Mouse (Mus musculus) forebrain, embryonic 11.5 days (tissue): ENCODE measurements around the gene Nedd4. TPM values are rescaled to one million over a fixed set of nuclear protein-coding genes. Genes with fewer than 3 reads are reported as not detected.
A peak's percentile ranks its signal among the peaks of the same experiment; 100 is the strongest.

Experiments
- ATAC-seq: fragments of 200-750 bp; cut with Nextera tagmentation; replicated peaks from 2 replicates; pipeline ENCODE4 v1.8.0; 2017; ENCODE audit warnings: moderate TSS enrichment; ENCODE audit not compliant: low FRiP score
- DNase-seq: peaks from one replicate; pipeline ENCODE4 v3.0.0-alpha.2; 2017; ENCODE audit warnings: low spot score
- H3K27ac ChIP-seq: fragments of 300-500 bp; sonication (generic); 2 replicates; pipeline ENCODE4 v1.5.1; 2014; ENCODE audit warnings: low read depth, low read length
- H3K27me3 ChIP-seq: fragments of 300-500 bp; sonication (generic); 2 replicates; pipeline ENCODE4 v1.6.1; 2014; ENCODE audit warnings: mild to moderate bottlenecking, low read length, mixed read lengths; ENCODE audit not compliant: control insufficient read depth, insufficient read depth
- H3K36me3 ChIP-seq: fragments of 300-500 bp; sonication (generic); 2 replicates; pipeline ENCODE4 v1.6.1; 2014; ENCODE audit warnings: mild to moderate bottlenecking, low read length, moderate library complexity, mixed read lengths; ENCODE audit not compliant: control insufficient read depth, insufficient read depth
- H3K4me1 ChIP-seq: fragments of 300-500 bp; sonication (generic); replicated peaks from 2 replicates; pipeline ENCODE4 v1.6.1; 2014; ENCODE audit warnings: low read length, mixed read lengths; ENCODE audit not compliant: control insufficient read depth, insufficient read depth
- H3K4me2 ChIP-seq: fragments of 300-500 bp; sonication (generic); 2 replicates; pipeline ENCODE4 v1.6.1; 2014; ENCODE audit warnings: low read depth, mild to moderate bottlenecking, low read length, moderate library complexity, mixed read lengths; ENCODE audit not compliant: severe bottlenecking
- H3K4me3 ChIP-seq: fragments of 300-500 bp; sonication (generic); 2 replicates; pipeline ENCODE4 v1.5.1; 2014; ENCODE audit warnings: low read depth, low read length
- H3K9ac ChIP-seq: fragments of 300-500 bp; sonication (generic); 2 replicates; pipeline ENCODE4 v1.6.1; 2014; ENCODE audit warnings: low read length
- H3K9me3 ChIP-seq: fragments of 300-500 bp; sonication (generic); 2 replicates; pipeline ENCODE4 v1.6.1; 2016; ENCODE audit warnings: low read length, mixed read lengths; ENCODE audit not compliant: control insufficient read depth
- WGBS: fragments of 180-500 bp; shearing (Covaris S2); extraction: QIAGEN DNeasy Blood & Tissue Kit; methylation state at CpG from one replicate; pipeline ENCODE4 v1.1.7; 2014; 5-methylcytosine and 5-hydroxymethylcytosine counted together
- polyA plus RNA-seq: library from polyadenylated mRNA; unstranded; fragments of >200 nt; fragmentation: Nextera tagmentation; extraction: Ambion mirVana; gene quantifications from 2 replicates; pipeline ENCODE4 v1.2.1, GENCODE M21; 2014

Nedd4 gene
- polyA plus RNA-seq, 1 experiment from 2014 or later, result 793 TPM

DNA sequence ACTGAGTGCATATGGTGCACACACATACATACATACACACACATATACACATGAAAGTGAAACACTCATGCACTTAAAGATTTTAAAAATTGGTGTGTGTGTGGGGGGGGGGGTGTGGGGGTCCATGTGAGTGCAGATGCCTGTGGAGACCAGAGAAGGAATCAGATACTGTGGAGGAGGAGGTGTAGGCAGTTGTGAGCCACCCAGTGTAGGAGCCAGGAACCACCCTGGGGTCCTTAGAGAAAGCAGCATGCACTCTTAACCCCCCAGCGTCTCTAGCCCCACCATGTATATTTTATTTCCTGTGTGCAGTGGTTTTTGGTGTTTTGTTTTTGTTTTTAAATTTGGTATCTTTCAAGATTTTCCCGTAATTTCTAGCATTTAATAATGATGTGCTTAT lies 45.9 kb downstream of the Nedd4 start:
- Histone ChIP-seq H3K4me3 (no peak overlapping the region), H3K9ac (no peak overlapping the region), H3K4me2 (no peak overlapping the region), H3K36me3 (peaks cover 10% of the 10 kb centered on the region; the same call in 1 of the 2 replicates), H3K27ac (no peak overlapping the region), H3K9me3 (no peaks in the 10 kb centered on the region), H3K27me3 (no peaks in the 10 kb centered on the region), H3K4me1 (no peaks in the 10 kb centered on the region)
- ATAC-seq (no peak), DNase-seq (no peak)
- 94% methylated on average over 2 of the region's 2 CpGs for WGBS

DNA sequence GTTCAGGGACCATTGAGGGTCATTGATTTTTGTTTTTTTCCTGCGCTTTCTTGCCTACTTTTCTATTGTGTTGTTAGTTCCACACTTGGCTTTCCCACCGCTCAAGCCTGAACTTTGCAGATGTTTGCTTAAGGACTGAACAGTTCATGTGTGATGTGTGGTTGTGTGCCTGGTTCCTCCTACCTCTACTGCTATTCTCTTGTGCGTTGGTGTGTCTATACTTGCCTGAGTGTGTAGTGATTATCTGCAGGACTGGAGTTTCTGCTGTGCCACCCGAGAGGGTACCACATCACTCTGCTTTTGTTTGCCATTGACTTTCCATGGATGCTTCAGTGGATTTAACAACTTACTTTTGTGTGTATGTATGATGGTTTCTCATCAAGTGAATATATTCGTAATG lies 46.5 kb downstream of the Nedd4 start:
- Histone ChIP-seq H3K4me2 (no peak overlapping the region), H3K4me1 (no peaks in the 10 kb centered on the region), H3K9me3 (no peaks in the 10 kb centered on the region), H3K36me3 (peaks cover 9% of the 10 kb centered on the region; the same call in 1 of the 2 replicates), H3K27ac (no peak overlapping the region), H3K27me3 (no peaks in the 10 kb centered on the region), H3K4me3 (no peak overlapping the region), H3K9ac (no peak overlapping the region)
- DNase-seq (peak; percentile 23), ATAC-seq (no peak)
- 92% methylated on average over 5 of the region's 5 CpGs for WGBS

DNA sequence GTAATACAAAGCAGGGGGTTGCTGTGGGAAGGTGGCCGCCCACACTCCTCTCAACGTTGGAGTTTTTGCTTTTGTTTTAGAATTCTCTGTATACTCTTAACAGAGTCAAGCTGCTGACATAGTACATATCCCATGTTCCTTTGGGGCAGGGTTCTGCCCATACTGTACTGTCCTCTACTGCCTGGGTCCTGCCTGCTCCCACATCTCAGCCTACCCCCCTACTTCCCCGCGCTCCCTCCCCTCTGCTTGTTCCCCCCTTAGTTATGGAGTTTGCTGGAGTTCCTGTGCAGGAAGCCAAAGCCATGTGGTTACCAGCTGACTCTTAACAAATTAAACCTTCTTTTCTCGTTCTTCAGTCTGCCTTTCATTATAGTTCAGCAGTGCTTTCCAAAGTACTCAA lies 47.9 kb downstream of the Nedd4 start:
- WGBS, result 83% methylated on average over 5 of the region's 5 CpGs
- Histone ChIP-seq H3K27me3 (no peaks in the 10 kb centered on the region), H3K9me3 (no peaks in the 10 kb centered on the region), H3K9ac (no peak overlapping the region), H3K4me1 (no peaks in the 10 kb centered on the region), H3K4me2 (no peak overlapping the region), H3K4me3 (no peak overlapping the region), H3K27ac (no peak overlapping the region), H3K36me3 (peaks cover 9% of the 10 kb centered on the region; the same call in 1 of the 2 replicates)
- DNase-seq, result peak; percentile 32
- ATAC-seq, result no peak

DNA sequence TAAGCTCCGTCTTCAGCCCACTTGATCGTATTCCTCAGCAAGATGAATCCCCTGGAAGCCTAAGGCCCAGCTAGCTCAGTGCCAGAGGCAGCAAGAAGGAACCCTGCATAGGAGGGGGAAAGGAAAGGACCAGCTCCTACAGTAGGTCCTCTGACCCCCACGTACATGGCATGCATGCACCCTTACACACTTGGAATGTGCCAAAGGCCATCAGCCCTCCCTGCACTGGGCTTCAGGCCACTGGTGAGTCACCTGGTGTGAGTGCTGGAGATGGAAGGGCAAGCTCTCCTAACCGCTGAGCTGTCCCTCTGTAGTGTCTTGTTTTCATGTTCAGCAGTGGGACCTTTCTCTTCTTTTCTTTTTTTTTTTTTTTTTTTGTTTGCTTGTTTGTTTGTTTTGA lies 52.8 kb downstream of the Nedd4 start:
- no peaks in the 10 kb centered on the region for H3K27me3 ChIP-seq
- no peak overlapping the region for H3K27ac ChIP-seq
- H3K4me2 ChIP-seq, result no peak overlapping the region
- WGBS, result 92% methylated on average over 4 of the region's 4 CpGs
- peaks cover 29% of the 10 kb centered on the region; the same call in 1 of the 2 replicates for H3K36me3 ChIP-seq
- ATAC-seq, result no peak
- no peaks in the 10 kb centered on the region for H3K9me3 ChIP-seq
- DNase-seq, result peak; percentile 49
- H3K4me3 ChIP-seq, result no peak overlapping the region
- no peaks in the 10 kb centered on the region for H3K4me1 ChIP-seq
- H3K9ac ChIP-seq, result no peak overlapping the region

DNA sequence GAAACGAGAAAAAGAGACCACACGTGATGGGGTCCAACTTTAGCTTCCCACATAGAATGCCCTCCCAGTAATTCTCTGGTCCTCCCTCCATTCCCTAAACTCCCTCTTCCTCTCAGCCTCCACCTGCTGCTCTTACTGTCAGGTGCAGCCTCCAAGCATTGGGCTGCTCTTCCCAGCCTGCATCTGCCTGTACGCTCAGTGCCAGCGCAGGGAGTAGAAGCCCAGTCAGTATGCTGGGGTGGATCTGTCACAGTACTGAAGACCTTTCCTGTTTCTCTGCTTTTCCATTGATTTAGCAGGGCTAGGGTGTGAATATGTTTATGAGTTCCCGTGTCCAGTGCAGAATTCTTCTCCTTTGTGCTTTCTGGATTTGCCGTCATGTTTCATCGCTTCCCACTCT lies 54.1 kb downstream of the Nedd4 start:
- no peaks in the 10 kb centered on the region for H3K27me3 ChIP-seq
- H3K9me3 ChIP-seq, result no peaks in the 10 kb centered on the region
- ATAC-seq (no peak), DNase-seq (peak; percentile 44)
- H3K4me1 ChIP-seq, result no peaks in the 10 kb centered on the region
- no peak overlapping the region for H3K4me3 ChIP-seq
- H3K27ac ChIP-seq, result no peak overlapping the region
- no peak overlapping the region for H3K4me2 ChIP-seq
- H3K36me3 ChIP-seq, result peaks cover 34% of the 10 kb centered on the region; the same call in 1 of the 2 replicates
- no peak overlapping the region for H3K9ac ChIP-seq
- WGBS, result 92% methylated on average over 7 of the region's 7 CpGs

DNA sequence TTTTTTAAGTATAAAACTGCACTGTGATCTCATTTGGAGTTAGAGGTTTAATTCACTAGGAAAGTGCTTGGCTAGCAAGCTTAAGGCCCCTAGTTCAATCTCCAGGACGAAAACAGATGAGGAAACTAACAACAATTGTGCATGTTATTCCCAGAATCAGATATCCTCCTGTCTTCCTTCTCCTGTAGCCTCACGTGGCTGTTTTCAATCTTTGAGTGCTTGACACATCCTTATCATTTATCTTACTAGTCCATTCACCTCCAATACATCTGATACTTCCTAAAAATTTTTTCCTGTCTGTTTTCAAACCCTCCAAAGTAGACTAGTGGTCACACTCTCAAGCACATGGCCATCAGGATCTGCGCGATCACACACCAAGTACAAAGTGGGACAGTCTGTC lies 57.0 kb downstream of the Nedd4 start:
- no peak overlapping the region for H3K4me3 ChIP-seq
- no peaks in the 10 kb centered on the region for H3K9me3 ChIP-seq
- DNase-seq (no peak), ATAC-seq (no peak)
- H3K27me3 ChIP-seq, result no peaks in the 10 kb centered on the region
- H3K36me3 ChIP-seq, result peaks cover 39% of the 10 kb centered on the region
- H3K4me2 ChIP-seq, result no peak overlapping the region
- H3K27ac ChIP-seq, result no peak overlapping the region
- no peaks in the 10 kb centered on the region for H3K4me1 ChIP-seq
- no peak overlapping the region for H3K9ac ChIP-seq
- 97% methylated on average over 4 of the region's 4 CpGs for WGBS

DNA sequence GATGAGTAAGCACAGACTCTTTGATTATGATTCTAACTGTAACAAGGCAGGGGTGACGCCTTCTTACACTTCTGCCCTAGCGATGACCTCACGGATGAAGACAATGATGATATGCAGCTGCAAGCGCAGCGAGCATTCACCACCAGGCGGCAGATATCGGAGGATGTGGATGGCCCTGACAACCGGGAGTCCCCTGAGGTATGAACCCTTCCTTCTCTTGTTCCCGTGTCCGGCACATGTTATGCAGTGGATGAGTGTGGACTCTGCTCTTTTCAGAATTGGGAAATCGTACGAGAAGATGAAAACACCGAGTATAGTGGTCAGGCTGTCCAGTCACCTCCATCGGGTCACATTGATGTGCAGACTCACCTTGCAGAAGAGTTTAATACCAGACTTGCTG lies 59.1 kb downstream of the Nedd4 start:
- Histone ChIP-seq H3K27me3 (no peaks in the 10 kb centered on the region), H3K36me3 (peaks cover 53% of the 10 kb centered on the region), H3K4me3 (no peak overlapping the region), H3K9me3 (no peaks in the 10 kb centered on the region), H3K9ac (no peak overlapping the region), H3K4me1 (no peaks in the 10 kb centered on the region), H3K27ac (no peak overlapping the region), H3K4me2 (no peak overlapping the region)
- no peak for ATAC-seq
- DNase-seq, result no peak
- 95% methylated on average over 14 of the region's 14 CpGs for WGBS

DNA sequence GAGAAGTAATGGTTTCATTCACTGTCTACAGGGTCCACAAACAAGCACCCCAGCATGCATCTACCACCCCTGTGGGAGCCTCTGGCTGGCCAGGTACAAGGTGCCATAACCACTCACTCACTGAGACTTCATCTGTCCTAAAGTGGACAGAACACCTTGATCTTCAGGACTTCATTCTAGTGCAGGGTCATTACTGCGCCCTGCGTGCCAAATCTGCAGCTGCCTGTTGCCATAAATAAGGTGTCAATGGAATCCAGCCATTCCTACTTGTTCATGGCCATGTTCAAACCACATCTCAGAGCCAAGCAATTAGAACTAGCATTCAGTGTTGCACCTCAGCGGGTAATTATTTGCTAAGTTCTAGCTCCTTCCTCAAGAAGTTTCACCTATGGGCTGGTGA lies 60.5 kb downstream of the Nedd4 start:
- H3K4me1 ChIP-seq, result no peaks in the 10 kb centered on the region
- H3K4me2 ChIP-seq, result no peak overlapping the region
- peaks cover 57% of the 10 kb centered on the region for H3K36me3 ChIP-seq
- no peak overlapping the region for H3K4me3 ChIP-seq
- H3K27me3 ChIP-seq, result no peaks in the 10 kb centered on the region
- no peak for ATAC-seq
- H3K9ac ChIP-seq, result no peak overlapping the region
- no peak overlapping the region for H3K27ac ChIP-seq
- no peak for DNase-seq
- WGBS, result 98% methylated on average over 3 of the region's 3 CpGs
- no peaks in the 10 kb centered on the region for H3K9me3 ChIP-seq

DNA sequence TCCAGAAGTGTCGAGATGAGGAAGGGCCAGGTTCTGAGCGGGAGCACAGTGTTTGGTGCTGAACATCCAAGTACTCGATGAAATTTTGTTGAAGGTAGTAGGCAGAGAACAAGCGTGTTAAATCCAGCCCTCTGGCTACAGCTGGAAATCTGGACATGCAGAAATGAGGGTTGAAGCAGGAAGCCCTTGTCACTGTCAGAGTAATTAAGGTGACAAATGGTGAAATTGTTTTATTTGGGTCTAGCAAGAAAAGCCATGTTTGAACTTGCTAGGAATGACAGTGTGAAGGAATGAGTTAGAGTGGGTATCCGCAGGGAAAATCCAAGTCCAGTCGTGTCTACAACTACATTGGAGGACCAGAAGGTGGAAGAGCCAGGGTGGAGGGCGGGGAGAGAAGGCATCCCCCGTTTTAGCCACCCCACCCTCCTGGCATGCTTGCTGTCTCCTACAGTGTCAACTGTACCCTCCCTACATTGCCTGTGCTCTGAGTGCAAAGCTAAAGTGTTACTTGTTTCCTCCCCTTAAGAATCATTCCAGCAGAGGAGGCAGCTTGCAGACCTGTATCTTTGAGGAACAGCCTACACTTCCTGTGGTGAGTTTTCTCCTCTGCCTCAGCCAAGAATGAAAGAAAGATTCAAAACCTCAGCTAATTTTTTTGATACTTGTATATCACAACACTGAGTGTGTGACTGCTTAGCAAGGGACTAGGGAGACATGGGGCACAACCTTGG lies 62.5 kb downstream of the Nedd4 start:
- Histone ChIP-seq H3K4me3 (no peak overlapping the region), H3K9me3 (no peaks in the 10 kb centered on the region), H3K9ac (no peak overlapping the region), H3K27me3 (no peaks in the 10 kb centered on the region), H3K36me3 (peaks cover 46% of the 10 kb centered on the region), H3K27ac (no peak overlapping the region), H3K4me2 (no peak overlapping the region), H3K4me1 (no peaks in the 10 kb centered on the region)
- WGBS, result 89% methylated on average over 8 of the region's 8 CpGs
- DNase-seq (no peak), ATAC-seq (no peak)
